Mouse (Mus musculus) liver, postnatal 0 days (tissue): Measurements from ENCODE around the gene Rtn4rl2.

Source experiments
- CTCF ChIP-seq: sonication (generic); IDR thresholded peaks from 2 replicates; pipeline ENCODE4 v1.5.1; 2016; ENCODE audit warnings: antibody characterized with exemption, low read depth
- EP300 ChIP-seq: IDR thresholded peaks from 2 replicates; pipeline ENCODE4 v1.6.1; 2016; ENCODE audit warnings: antibody characterized with exemption, low read depth, mild to moderate bottlenecking

DNA sequence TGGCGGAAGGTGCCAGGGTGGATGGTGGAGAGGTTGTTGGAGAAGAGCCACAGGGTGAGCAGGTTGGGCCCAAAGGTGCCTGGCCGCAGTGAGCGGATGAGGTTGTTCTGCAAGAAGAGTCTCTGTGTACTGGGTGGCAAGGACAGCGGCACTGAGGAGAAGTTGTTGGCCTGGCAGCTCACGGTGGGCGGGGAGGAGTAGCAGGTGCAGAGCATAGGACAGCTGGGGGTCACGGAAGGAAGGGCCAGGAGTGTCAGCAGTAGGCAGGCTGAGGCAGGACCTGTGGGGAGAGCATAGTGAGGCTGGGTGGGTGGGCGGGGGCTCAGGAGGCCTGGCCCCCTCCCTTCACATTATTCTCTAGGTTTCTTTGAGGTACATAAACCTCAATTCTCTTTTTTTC is 5.9 kb downstream of the Rtn4rl2 start:
- no peak for TF ChIP-seq EP300
- TF ChIP-seq CTCF, result no peak
